Mouse (Mus musculus) neural tube, embryonic 13.5 days (tissue): ENCODE measurements around the gene Lrch4. TPM values are rescaled to one million over a fixed set of nuclear protein-coding genes. Genes with fewer than 3 reads are reported as not detected.

Experiments
- ATAC-seq: fragments of 200-750 bp; cut with Nextera tagmentation; 2 replicates; pipeline ENCODE4 v1.8.0; 2017; ENCODE audit warnings: low read depth, mild to moderate bottlenecking, moderate TSS enrichment, moderate library complexity
- H3K27ac ChIP-seq: fragments of 300-500 bp; sonication (generic); replicated peaks from 2 replicates; pipeline ENCODE4 v1.5.1; 2015; ENCODE audit warnings: moderate library complexity, mild to moderate bottlenecking, inconsistent platforms
- H3K27me3 ChIP-seq: fragments of 300-500 bp; sonication (generic); 2 replicates; pipeline ENCODE4 v1.6.1; 2015; ENCODE audit warnings: mild to moderate bottlenecking, inconsistent platforms
- H3K36me3 ChIP-seq: fragments of 300-500 bp; sonication (generic); 2 replicates; pipeline ENCODE4 v1.6.1; 2015; ENCODE audit warnings: mild to moderate bottlenecking, inconsistent platforms
- H3K4me1 ChIP-seq: fragments of 300-500 bp; sonication (generic); replicated peaks from 2 replicates; pipeline ENCODE4 v1.6.1; 2015; ENCODE audit warnings: inconsistent platforms
- H3K4me2 ChIP-seq: fragments of 300-500 bp; sonication (generic); 2 replicates; pipeline ENCODE4 v1.6.1; 2015; ENCODE audit warnings: inconsistent platforms, mild to moderate bottlenecking, moderate library complexity
- H3K4me3 ChIP-seq: fragments of 300-500 bp; sonication (generic); 2 replicates; pipeline ENCODE4 v1.5.1; 2015; ENCODE audit warnings: mild to moderate bottlenecking, inconsistent platforms
- H3K9ac ChIP-seq: fragments of 300-500 bp; sonication (generic); 2 replicates; pipeline ENCODE4 v1.6.1; 2015; ENCODE audit warnings: moderate library complexity, mild to moderate bottlenecking, inconsistent platforms
- H3K9me3 ChIP-seq: fragments of 300-500 bp; sonication (generic); 2 replicates; pipeline ENCODE4 v1.6.1; 2016; ENCODE audit warnings: inconsistent platforms
- WGBS: fragments of 180-500 bp; shearing (Covaris S2); methylation state at CpG from one replicate; pipeline ENCODE4 v1.1.7; 2015; 5-methylcytosine and 5-hydroxymethylcytosine counted together
- polyA plus RNA-seq: library from polyadenylated mRNA; unstranded; fragments of >200 nt; fragmentation: Nextera tagmentation; extraction: Ambion mirVana; gene quantifications from 2 replicates; pipeline ENCODE4 v1.2.1, GENCODE M21; 2015

Gene Lrch4
- polyA plus RNA-seq, 1 experiment from 2014 or later = 24.5 TPM

DNA sequence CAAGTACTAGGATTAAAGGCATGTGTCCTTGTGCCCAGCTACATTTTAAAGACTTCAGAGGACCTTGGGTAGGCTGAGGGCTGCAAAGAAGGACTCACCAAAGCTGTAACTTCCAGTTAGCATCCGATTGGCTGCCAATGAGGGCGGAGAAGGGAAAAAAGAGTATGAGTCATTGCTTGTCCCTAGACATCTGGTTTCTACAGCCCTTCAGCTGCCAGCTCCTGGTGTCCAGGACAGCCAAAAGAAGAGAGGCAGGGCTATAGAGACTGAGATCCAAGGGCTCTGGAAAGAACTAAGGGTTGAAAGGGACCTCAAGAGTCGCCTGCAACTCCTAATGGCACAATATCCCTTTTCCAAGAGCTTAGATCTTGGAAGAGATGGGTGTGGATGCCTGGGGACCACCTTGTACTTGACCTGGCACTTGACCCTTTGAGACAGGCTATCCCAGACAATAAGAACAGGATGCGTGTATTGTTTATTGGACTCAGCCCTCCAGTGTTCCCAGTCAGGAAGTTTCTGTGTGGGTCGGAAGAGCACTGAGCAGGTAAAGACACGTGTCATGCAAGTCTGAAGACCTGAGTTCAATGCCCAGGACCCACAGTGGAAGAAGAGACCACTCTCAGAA, 31.3 kb downstream of the Lrch4 start:
- no peaks in the 10 kb centered on the region for H3K4me1 ChIP-seq
- H3K4me2 ChIP-seq = no peak overlapping the region
- H3K36me3 ChIP-seq = peaks cover 69% of the 10 kb centered on the region
- no peak overlapping the region for H3K9ac ChIP-seq
- H3K27me3 ChIP-seq = no peaks in the 10 kb centered on the region
- no peaks in the 10 kb centered on the region for H3K9me3 ChIP-seq
- ATAC-seq = no peak
- no peak overlapping the region for H3K4me3 ChIP-seq
- 92% methylated on average over 6 of the region's 6 CpGs for WGBS
- H3K27ac ChIP-seq = no peak overlapping the region

DNA sequence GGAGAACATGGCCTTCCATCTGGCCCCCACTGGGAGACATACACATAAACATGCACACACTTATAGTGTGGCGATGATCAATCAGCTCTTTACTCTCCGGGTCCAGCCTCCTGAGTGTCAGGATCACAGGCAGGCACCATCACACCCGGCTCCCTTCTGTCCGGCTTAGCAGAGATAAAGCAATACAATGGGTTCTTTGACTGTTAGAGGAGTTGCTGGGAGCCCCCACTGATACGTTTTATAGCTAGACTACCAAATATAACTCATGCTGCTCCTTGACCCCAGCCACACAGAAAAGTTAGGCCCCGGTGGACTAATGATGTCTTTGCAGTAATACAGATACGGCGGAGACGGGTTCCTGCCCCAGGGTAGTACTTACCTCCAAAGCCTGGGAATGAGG, 34.1 kb downstream of the Lrch4 start:
- H3K4me3 ChIP-seq = no peak overlapping the region
- no peak overlapping the region for H3K4me2 ChIP-seq
- WGBS = 65% methylated on average over 9 of the region's 9 CpGs

DNA sequence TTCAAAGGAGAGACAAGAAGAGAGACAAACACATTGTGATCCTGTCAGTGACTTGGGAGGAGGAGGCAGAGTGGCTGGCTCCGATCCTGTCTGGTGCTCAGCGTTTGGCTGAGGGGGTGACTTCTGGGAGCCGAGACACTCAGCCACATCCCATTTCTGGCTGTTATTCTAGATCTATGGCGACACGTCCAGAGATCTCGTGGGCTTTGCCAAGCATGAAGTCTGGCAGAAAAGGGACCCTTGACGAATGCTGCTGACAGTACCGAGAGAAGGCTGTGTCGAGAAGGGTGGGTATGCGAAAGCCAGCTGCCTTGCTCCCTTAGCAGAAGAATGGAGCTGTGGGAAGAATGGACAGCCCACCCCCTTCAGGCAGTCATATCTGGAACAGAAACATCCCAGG, 40.0 kb downstream of the Lrch4 start:
- H3K36me3 ChIP-seq = peaks cover 39% of the 10 kb centered on the region
- no peaks in the 10 kb centered on the region for H3K9me3 ChIP-seq
- no peak overlapping the region for H3K4me3 ChIP-seq
- ATAC-seq = no peak
- H3K27me3 ChIP-seq = no peaks in the 10 kb centered on the region
- H3K27ac ChIP-seq = no peak overlapping the region
- H3K4me1 ChIP-seq = peaks cover 23% of the 10 kb centered on the region
- no peak overlapping the region for H3K4me2 ChIP-seq
- no peak overlapping the region for H3K9ac ChIP-seq
- WGBS = 76% methylated on average over 10 of the region's 10 CpGs

More for the DNA sequence above, 34.1 kb downstream of the Lrch4 start:
- Histone ChIP-seq H3K36me3 (peaks cover 92% of the 10 kb centered on the region), H3K4me1 (no peaks in the 10 kb centered on the region), H3K27me3 (no peaks in the 10 kb centered on the region), H3K27ac (no peak overlapping the region), H3K9ac (0 out of 2 replicates have a peak overlapping the region, but pooled peaks have one; percentile 13), H3K9me3 (no peaks in the 10 kb centered on the region)
- no peak for ATAC-seq

DNA sequence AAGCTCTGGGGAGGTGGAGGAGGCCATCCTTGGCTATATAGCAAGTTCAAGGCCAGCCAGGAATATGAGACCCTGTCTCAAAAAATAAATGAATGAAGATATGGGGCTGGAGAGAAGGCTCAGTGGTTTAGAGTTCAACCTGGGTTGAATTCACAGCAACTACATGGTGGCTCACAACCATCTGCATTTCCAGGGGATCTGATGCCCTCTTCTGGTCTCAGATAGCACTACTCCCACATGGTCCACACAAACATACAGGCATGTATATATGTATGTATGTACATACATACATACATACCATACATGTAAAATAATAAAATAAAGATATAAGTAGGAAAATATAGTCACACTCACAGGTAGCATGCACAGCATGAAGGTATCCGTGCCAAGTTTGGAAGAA, 41.3 kb downstream of the Lrch4 start:
- Histone ChIP-seq H3K9ac (no peak overlapping the region), H3K27ac (no peak overlapping the region), H3K4me2 (no peak overlapping the region), H3K4me3 (no peak overlapping the region), H3K27me3 (no peaks in the 10 kb centered on the region), H3K4me1 (peaks cover 23% of the 10 kb centered on the region), H3K9me3 (no peaks in the 10 kb centered on the region), H3K36me3 (peaks cover 29% of the 10 kb centered on the region)
- 93% methylated on average over 1 of the region's 1 CpGs for WGBS
- ATAC-seq = no peak

DNA sequence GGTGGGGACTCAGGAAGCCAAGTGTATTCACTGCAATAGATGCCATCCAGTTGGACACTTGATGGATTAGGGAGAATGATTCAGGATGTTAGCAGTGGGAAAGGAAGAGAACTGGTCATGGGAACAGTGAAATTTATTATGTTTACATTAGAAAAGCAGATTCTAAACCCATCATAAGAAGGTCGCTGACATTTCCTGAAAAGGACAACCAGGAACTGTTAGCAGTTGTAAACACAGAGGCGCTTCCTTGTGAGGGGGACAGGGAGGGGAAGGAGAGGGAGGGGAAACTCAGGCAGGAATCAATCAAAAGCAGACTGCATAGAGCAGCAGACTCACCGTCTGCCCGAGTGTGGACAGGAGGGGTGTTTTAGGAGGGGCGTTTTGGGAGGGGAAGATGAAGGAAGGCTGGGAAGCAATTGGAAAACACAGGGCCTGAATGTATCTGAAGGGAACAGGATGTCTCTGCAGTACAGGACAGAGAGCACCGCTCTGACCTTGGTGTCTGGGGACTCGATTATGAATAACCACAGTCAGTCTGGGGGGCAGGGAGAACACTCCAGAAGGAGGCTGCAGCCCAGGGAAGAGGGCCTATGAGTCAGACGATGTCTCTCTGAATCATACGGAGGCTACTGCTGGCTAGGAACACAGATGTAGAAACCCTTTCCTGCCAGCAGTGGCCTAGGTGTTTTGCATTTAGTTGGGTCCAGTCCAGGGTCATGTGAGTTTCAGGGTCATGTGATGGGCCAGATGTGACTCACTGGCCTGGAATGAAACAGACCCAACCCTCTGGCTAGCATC, 42.7 kb downstream of the Lrch4 start:
- H3K4me1 ChIP-seq = peaks cover 23% of the 10 kb centered on the region
- WGBS = 39% methylated on average over 9 of the region's 9 CpGs
- no peaks in the 10 kb centered on the region for H3K27me3 ChIP-seq
- H3K4me2 ChIP-seq = no peak overlapping the region
- H3K9ac ChIP-seq = peak overlapping the region; percentile 55
- 0 out of 2 replicates have a peak, but pooled peaks have one; percentile 15 for ATAC-seq
- H3K36me3 ChIP-seq = peaks cover 18% of the 10 kb centered on the region
- H3K9me3 ChIP-seq = no peaks in the 10 kb centered on the region
- H3K27ac ChIP-seq = peak overlapping the region; percentile 69
- H3K4me3 ChIP-seq = no peak overlapping the region

DNA sequence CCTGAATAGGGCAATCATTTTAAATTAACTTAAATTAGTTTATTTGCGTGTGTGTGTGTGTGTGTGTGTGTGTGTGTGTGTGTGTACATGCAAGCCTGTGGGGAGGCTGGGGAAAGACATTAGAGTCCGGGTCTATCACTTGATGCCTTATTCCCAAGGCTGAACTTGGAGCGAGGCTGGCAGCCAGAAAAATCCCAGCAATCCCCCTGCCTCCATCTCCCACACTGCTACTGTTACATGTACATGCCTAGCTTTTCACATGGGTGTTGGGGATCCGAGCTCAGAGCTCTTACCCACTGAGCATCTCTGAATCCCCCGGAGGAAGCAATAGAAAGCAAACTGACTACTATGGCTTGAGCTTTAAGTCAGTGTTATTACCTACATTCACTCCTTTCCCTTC, 43.4 kb downstream of the Lrch4 start:
- no peak for ATAC-seq
- Histone ChIP-seq H3K4me3 (no peak overlapping the region), H3K9ac (0 out of 2 replicates have a peak overlapping the region, but pooled peaks have one; percentile 55), H3K36me3 (peaks cover 15% of the 10 kb centered on the region), H3K9me3 (no peaks in the 10 kb centered on the region), H3K27me3 (no peaks in the 10 kb centered on the region), H3K4me2 (no peak overlapping the region), H3K4me1 (peaks cover 23% of the 10 kb centered on the region), H3K27ac (peak overlapping the region; percentile 69)
- WGBS = 77% methylated on average over 5 of the region's 5 CpGs

DNA sequence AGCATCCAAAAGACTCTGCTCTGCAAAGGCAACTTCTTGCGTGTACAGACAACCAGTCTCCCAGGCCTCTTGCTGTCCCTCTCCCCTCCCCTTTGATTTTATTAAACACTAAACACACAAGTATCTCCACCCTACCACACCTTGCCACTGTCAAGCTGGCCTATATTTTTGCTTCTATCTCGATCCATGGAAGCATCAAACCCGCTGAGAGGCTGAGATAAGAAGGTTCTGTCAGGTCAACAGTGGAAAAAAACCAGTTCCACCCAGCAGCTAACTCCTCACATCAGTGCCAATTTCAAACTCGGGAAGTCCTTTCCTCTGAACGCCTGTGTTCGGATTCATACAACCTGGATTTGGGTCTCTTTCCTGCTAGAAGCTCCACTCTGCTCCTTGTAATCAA, 44.1 kb downstream of the Lrch4 start:
- ATAC-seq = no peak
- Histone ChIP-seq H3K27me3 (no peaks in the 10 kb centered on the region), H3K4me1 (peaks cover 23% of the 10 kb centered on the region), H3K36me3 (peaks cover 10% of the 10 kb centered on the region), H3K4me3 (no peak overlapping the region), H3K9me3 (no peaks in the 10 kb centered on the region), H3K4me2 (no peak overlapping the region), H3K27ac (no peak overlapping the region), H3K9ac (no peak overlapping the region)
- WGBS = 91% methylated on average over 6 of the region's 6 CpGs

DNA sequence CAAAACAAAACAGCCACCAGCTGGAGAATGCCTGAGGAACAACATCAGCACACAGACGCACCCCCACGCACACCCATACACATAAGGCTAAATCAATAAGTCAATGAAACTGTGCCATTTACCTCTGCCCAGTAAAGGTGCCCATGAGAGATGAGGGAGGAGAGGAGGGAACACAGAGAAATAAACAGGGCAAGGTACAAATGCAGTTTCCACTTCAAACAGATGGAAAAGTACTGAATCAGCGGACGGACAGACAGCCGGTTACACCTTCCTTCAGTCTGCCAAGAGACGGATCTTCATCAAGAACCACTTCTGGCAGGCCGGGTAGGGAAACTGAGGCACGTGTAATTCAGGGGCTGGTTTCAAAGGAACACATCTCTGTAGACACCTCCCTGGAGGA, 45.9 kb downstream of the Lrch4 start:
- Histone ChIP-seq H3K36me3 (peaks cover 10% of the 10 kb centered on the region), H3K27me3 (no peaks in the 10 kb centered on the region), H3K27ac (no peak overlapping the region), H3K4me2 (no peak overlapping the region), H3K4me1 (peaks cover 23% of the 10 kb centered on the region), H3K9ac (no peak overlapping the region), H3K9me3 (no peaks in the 10 kb centered on the region), H3K4me3 (no peak overlapping the region)
- ATAC-seq = no peak
- 94% methylated on average over 8 of the region's 8 CpGs for WGBS

DNA sequence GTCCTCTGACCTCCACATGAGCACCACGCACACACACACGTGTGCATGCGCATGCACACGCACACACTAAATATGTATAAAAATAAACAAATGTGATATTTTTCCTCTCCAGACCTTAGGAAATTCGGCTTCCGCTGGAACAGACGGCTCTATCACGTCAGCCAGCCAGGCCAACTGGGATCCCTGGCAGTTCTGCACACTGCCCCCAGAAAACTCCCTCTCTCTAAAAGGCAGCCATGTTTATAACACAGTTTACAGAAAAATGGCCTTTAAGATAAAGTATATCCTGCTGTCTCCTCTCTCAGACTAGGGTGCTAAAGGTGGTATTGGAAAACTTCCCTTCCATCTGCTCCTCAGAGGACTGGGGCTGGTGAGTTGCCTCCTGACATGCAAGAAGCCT, 48.9 kb downstream of the Lrch4 start:
- no peak for ATAC-seq

DNA sequence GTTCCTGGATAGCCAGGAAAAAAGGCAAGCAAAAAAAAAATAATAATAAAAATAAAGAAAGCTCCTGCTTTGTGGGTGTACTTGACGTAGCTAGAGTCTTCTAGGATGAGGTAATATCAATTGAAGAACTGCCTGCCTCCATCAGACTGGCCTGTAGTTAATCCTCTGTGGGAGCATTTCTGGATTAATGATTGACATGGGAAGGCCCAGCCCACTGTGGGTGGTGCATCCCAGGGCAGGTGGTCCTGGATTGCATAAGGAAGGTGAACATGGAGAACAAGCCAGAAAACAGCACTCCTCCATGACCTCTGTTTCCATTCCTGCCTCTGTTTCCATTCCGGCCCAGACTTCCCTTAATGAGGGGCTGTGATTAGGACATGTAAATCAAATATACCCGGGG, 49.8 kb downstream of the Lrch4 start:
- peaks cover 18% of the 10 kb centered on the region for H3K4me1 ChIP-seq
- no peaks in the 10 kb centered on the region for H3K27me3 ChIP-seq
- H3K27ac ChIP-seq = no peak overlapping the region
- peaks cover 10% of the 10 kb centered on the region for H3K36me3 ChIP-seq
- no peak overlapping the region for H3K4me2 ChIP-seq
- no peaks in the 10 kb centered on the region for H3K9me3 ChIP-seq
- 85% methylated on average over 3 of the region's 3 CpGs for WGBS
- no peak for ATAC-seq
- H3K9ac ChIP-seq = no peak overlapping the region
- no peak overlapping the region for H3K4me3 ChIP-seq

More for the DNA sequence above, 48.9 kb downstream of the Lrch4 start:
- Histone ChIP-seq H3K4me1 (peaks cover 9% of the 10 kb centered on the region), H3K36me3 (peaks cover 10% of the 10 kb centered on the region), H3K27ac (no peak overlapping the region), H3K9me3 (no peaks in the 10 kb centered on the region), H3K27me3 (no peaks in the 10 kb centered on the region), H3K9ac (no peak overlapping the region), H3K4me3 (no peak overlapping the region), H3K4me2 (no peak overlapping the region)
- 97% methylated on average over 8 of the region's 8 CpGs for WGBS

DNA sequence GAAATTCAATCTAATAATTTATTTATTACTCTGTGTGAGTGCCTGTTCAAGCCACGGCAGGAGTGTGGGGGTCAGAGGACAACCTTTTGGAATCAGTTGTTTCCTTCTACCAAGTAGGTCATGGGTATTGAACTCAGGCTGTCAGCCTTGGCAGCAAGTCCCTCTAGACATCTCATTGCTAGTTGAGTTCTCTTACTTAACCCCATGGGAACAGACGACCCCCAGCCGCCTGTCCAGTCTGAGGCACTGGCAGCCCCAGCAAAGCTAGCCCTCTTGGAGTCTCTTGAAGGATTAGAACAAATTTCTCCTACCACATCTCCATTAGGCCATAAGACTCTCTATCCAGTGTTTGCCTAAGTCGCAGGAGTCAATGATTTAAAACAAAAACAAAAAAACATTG, 50.8 kb downstream of the Lrch4 start:
- ATAC-seq = no peak
- Histone ChIP-seq H3K4me1 (peaks cover 21% of the 10 kb centered on the region), H3K9me3 (no peaks in the 10 kb centered on the region), H3K36me3 (peaks cover 10% of the 10 kb centered on the region), H3K4me2 (no peak overlapping the region), H3K27me3 (no peaks in the 10 kb centered on the region), H3K9ac (no peak overlapping the region), H3K27ac (no peak overlapping the region), H3K4me3 (no peak overlapping the region)
- 87% methylated on average over 4 of the region's 4 CpGs for WGBS

DNA sequence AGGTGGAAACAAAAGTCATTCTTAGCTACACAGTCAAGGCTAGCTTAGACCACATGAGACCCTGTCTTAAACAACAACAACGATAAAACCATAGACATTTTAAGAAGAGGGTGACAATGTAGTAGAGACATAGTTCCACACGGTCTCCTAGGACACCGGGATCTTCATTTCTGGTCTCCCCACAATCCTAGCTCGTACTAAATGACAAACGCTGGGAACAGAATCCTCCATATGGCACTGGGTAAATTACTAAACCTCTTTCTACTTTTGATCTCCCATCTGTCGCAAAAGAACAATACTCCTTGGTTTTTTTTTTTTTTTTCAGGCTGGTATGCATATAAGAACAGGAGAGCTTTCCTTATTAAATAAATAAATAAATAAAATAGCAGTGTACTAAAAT, 53.6 kb downstream of the Lrch4 start:
- no peak overlapping the region for H3K27ac ChIP-seq
- peak overlapping the region; percentile 88 for H3K4me2 ChIP-seq
- H3K4me3 ChIP-seq = no peak overlapping the region
- peak overlapping the region; percentile 45; the same call in 1 of the 2 replicates for H3K9ac ChIP-seq
- peaks cover 24% of the 10 kb centered on the region for H3K4me1 ChIP-seq
- H3K9me3 ChIP-seq = no peaks in the 10 kb centered on the region
- H3K36me3 ChIP-seq = no peaks in the 10 kb centered on the region
- H3K27me3 ChIP-seq = no peaks in the 10 kb centered on the region
- 70% methylated on average over 6 of the region's 6 CpGs for WGBS
- ATAC-seq = no peak
